Mouse (Mus musculus) hindbrain, embryonic 11.5 days (tissue): ENCODE measurements around the gene Syn3. TPM values are rescaled to one million over a fixed set of nuclear protein-coding genes. Genes with fewer than 3 reads are reported as not detected.

Source experiments
- ATAC-seq: fragments of 200-750 bp; cut with Nextera tagmentation; 2 replicates; pipeline ENCODE4 v1.8.0; 2017; ENCODE audit warnings: mild to moderate bottlenecking, moderate TSS enrichment, moderate library complexity; ENCODE audit not compliant: low FRiP score
- DNase-seq: peaks from one replicate; pipeline ENCODE4 v3.0.0-alpha.2; 2015; ENCODE audit warnings: low spot score
- H3K27ac ChIP-seq: fragments of 300-500 bp; sonication (generic); 2 replicates; pipeline ENCODE4 v1.5.1; 2014; ENCODE audit warnings: mild to moderate bottlenecking, low read depth, low read length
- H3K27me3 ChIP-seq: fragments of 300-500 bp; sonication (generic); 2 replicates; pipeline ENCODE4 v1.6.1; 2014; ENCODE audit warnings: mild to moderate bottlenecking, low read length, moderate library complexity, mixed read lengths; ENCODE audit not compliant: control insufficient read depth, insufficient read depth
- H3K36me3 ChIP-seq: fragments of 300-500 bp; sonication (generic); 2 replicates; pipeline ENCODE4 v1.6.1; 2014; ENCODE audit warnings: mild to moderate bottlenecking, low read length, moderate library complexity, mixed read lengths; ENCODE audit not compliant: control insufficient read depth, insufficient read depth
- H3K4me1 ChIP-seq: fragments of 300-500 bp; sonication (generic); replicated peaks from 2 replicates; pipeline ENCODE4 v1.6.1; 2014; ENCODE audit warnings: low read length, mixed read lengths; ENCODE audit not compliant: control insufficient read depth, insufficient read depth
- H3K4me2 ChIP-seq: fragments of 300-500 bp; sonication (generic); replicated peaks from 2 replicates; pipeline ENCODE4 v1.6.1; 2014; ENCODE audit warnings: mild to moderate bottlenecking, low read depth, low read length
- H3K4me3 ChIP-seq: fragments of 300-500 bp; sonication (generic); 2 replicates; pipeline ENCODE4 v1.5.1; 2014; ENCODE audit warnings: low read depth, low read length
- H3K9ac ChIP-seq: fragments of 300-500 bp; sonication (generic); 2 replicates; pipeline ENCODE4 v1.6.1; 2014; ENCODE audit warnings: low read depth, low read length
- H3K9me3 ChIP-seq: fragments of 300-500 bp; sonication (generic); 2 replicates; pipeline ENCODE4 v1.6.1; 2016; ENCODE audit warnings: low read length; ENCODE audit not compliant: control insufficient read depth
- WGBS: fragments of 180-500 bp; shearing (Covaris S2); extraction: QIAGEN DNeasy Blood & Tissue Kit; methylation state at CpG from one replicate; pipeline ENCODE4 v1.1.7; 2014; 5-methylcytosine and 5-hydroxymethylcytosine counted together
- polyA plus RNA-seq: library from polyadenylated mRNA; unstranded; fragments of >200 nt; fragmentation: Nextera tagmentation; extraction: Ambion mirVana; gene quantifications from 2 replicates; pipeline ENCODE4 v1.2.1, GENCODE M21; 2014

The Syn3 gene
- polyA plus RNA-seq, 1 experiment from 2014 or later: 5.9 TPM

- ATAC-seq (no peak), DNase-seq (no peak)
- peak overlapping the region; percentile 59 for H3K4me3 ChIP-seq
- H3K9ac ChIP-seq: peak overlapping the region; percentile 73
- no peaks in the 10 kb centered on the region for H3K36me3 ChIP-seq
- H3K27me3 ChIP-seq: peaks cover 6% of the 10 kb centered on the region
- WGBS: 1% methylated on average over 9 of the region's 10 CpGs
- H3K4me1 ChIP-seq: 0 out of 2 replicates have a peak, but pooled peaks cover 2% of the 10 kb centered on the region
- peak overlapping the region; percentile 97 for H3K4me2 ChIP-seq
- H3K27ac ChIP-seq: no peak overlapping the region
- no peaks in the 10 kb centered on the region for H3K9me3 ChIP-seq
Measured at GRCm38 (mm10) chr10:86301117-86301490, 197.6 kb downstream of the Syn3 start.

GRCm38 (mm10) chr10:86300293-86301116 is 198.2 kb downstream of the Syn3 start, which contains the start of gene Timp3:
Timp3 (plus strand) TSS chr10:86300372.
- Histone ChIP-seq H3K4me2 (peak within 1 kb of the TSS; percentile 97), H3K27me3 (peaks cover 6% of the 10 kb centered on the region), H3K9me3 (no peaks in the 10 kb centered on the region), H3K4me3 (peak within 1 kb of the TSS; percentile 59), H3K4me1 (0 out of 2 replicates have a peak, but pooled peaks cover 5% of the 10 kb centered on the region), H3K9ac (peak within 1 kb of the TSS; percentile 73), H3K27ac (no peak within 1 kb of the TSS), H3K36me3 (no peaks in the 10 kb centered on the region)
- under 1% methylated on average over 60 of the region's 65 CpGs for WGBS
- ATAC-seq (peak; percentile 90), DNase-seq (peak; percentile 81)

GRCm38 (mm10) chr10:86299795-86300194 is 198.9 kb downstream of the Syn3 start:
- DNase-seq: no peak
- peak overlapping the region; percentile 97 for H3K4me2 ChIP-seq
- WGBS: 35% methylated on average over 6 of the region's 6 CpGs
- H3K9me3 ChIP-seq: no peaks in the 10 kb centered on the region
- no peak overlapping the region for H3K27ac ChIP-seq
- H3K27me3 ChIP-seq: peaks cover 6% of the 10 kb centered on the region
- ATAC-seq: no peak; the same call in 1 of the 2 replicates
- 0 out of 2 replicates have a peak, but pooled peaks cover 6% of the 10 kb centered on the region for H3K4me1 ChIP-seq
- peak overlapping the region; percentile 59 for H3K4me3 ChIP-seq
- H3K36me3 ChIP-seq: no peaks in the 10 kb centered on the region
- H3K9ac ChIP-seq: peak overlapping the region; percentile 73; the same call in 1 of the 2 replicates

- H3K4me3 ChIP-seq: no peak overlapping the region
- 68% methylated on average over 6 of the region's 6 CpGs for WGBS
- no peak overlapping the region for H3K9ac ChIP-seq
- peaks cover 6% of the 10 kb centered on the region for H3K27me3 ChIP-seq
- no peak for DNase-seq
- H3K9me3 ChIP-seq: no peaks in the 10 kb centered on the region
- no peak overlapping the region for H3K27ac ChIP-seq
- ATAC-seq: no peak
- 0 out of 2 replicates have a peak, but pooled peaks cover 6% of the 10 kb centered on the region for H3K4me1 ChIP-seq
- no peaks in the 10 kb centered on the region for H3K36me3 ChIP-seq
- H3K4me2 ChIP-seq: no peak overlapping the region
Measured at GRCm38 (mm10) chr10:86298326-86298725, 200.4 kb downstream of the Syn3 start.

- Histone ChIP-seq H3K9me3 (no peaks in the 10 kb centered on the region), H3K9ac (no peak overlapping the region), H3K36me3 (no peaks in the 10 kb centered on the region), H3K4me2 (no peak overlapping the region), H3K4me1 (0 out of 2 replicates have a peak, but pooled peaks cover 6% of the 10 kb centered on the region), H3K27ac (no peak overlapping the region), H3K4me3 (no peak overlapping the region), H3K27me3 (peaks cover 6% of the 10 kb centered on the region)
- no peak for DNase-seq
- 84% methylated on average over 2 of the region's 2 CpGs for WGBS
- ATAC-seq: no peak
Measured at GRCm38 (mm10) chr10:86297307-86297706, 201.4 kb downstream of the Syn3 start.

- H3K9ac ChIP-seq: peak overlapping the region; percentile 43; the same call in 1 of the 2 replicates
- ATAC-seq (peak; percentile 31; the same call in 1 of the 2 replicates), DNase-seq (peak; percentile 80)
- no peaks in the 10 kb centered on the region for H3K36me3 ChIP-seq
- H3K4me3 ChIP-seq: no peak overlapping the region; the same call in 1 of the 2 replicates
- 0 out of 2 replicates have a peak, but pooled peaks cover 6% of the 10 kb centered on the region for H3K4me1 ChIP-seq
- no peaks in the 10 kb centered on the region; the same call in 1 of the 2 replicates for H3K27me3 ChIP-seq
- WGBS: 5% methylated on average over 14 of the region's 14 CpGs
- H3K9me3 ChIP-seq: no peaks in the 10 kb centered on the region
- H3K4me2 ChIP-seq: peak overlapping the region; percentile 36
- no peak overlapping the region for H3K27ac ChIP-seq
Measured at GRCm38 (mm10) chr10:86296111-86296510, 202.6 kb downstream of the Syn3 start.

- Histone ChIP-seq H3K9me3 (no peaks in the 10 kb centered on the region), H3K4me1 (0 out of 2 replicates have a peak, but pooled peaks cover 6% of the 10 kb centered on the region), H3K36me3 (no peaks in the 10 kb centered on the region), H3K27ac (no peak overlapping the region), H3K27me3 (no peaks in the 10 kb centered on the region), H3K9ac (peak overlapping the region; percentile 43; the same call in 1 of the 2 replicates), H3K4me3 (no peak overlapping the region; the same call in 1 of the 2 replicates), H3K4me2 (peak overlapping the region; percentile 36)
- ATAC-seq (no peak), DNase-seq (no peak)
- WGBS: 16% methylated on average over 13 of the region's 13 CpGs
Measured at GRCm38 (mm10) chr10:86295454-86296098, 203.1 kb downstream of the Syn3 start.

GRCm38 (mm10) chr10:86294599-86295365 is 203.9 kb downstream of the Syn3 start:
- H3K4me3 ChIP-seq: no peak overlapping the region
- no peaks in the 10 kb centered on the region for H3K27me3 ChIP-seq
- WGBS: 62% methylated on average over 10 of the region's 10 CpGs
- H3K27ac ChIP-seq: no peak overlapping the region
- no peaks in the 10 kb centered on the region for H3K36me3 ChIP-seq
- H3K9me3 ChIP-seq: no peaks in the 10 kb centered on the region
- H3K4me2 ChIP-seq: no peak overlapping the region
- ATAC-seq (no peak), DNase-seq (no peak)
- H3K9ac ChIP-seq: no peak overlapping the region
- H3K4me1 ChIP-seq: 0 out of 2 replicates have a peak, but pooled peaks cover 5% of the 10 kb centered on the region
